Mouse (Mus musculus) adrenal gland, postnatal 36 days (tissue): ENCODE results near the gene Slc6a3. TPM values are rescaled to one million over a fixed set of nuclear protein-coding genes. Genes with fewer than 3 reads are reported as not detected.

Source experiments
- DNase-seq, 2 experiments: peaks; one replicate each; pipeline ENCODE4 v3.0.0; 2021; ENCODE audit warnings: mixed read lengths in 1 of 2
- long read RNA-seq, 2 experiments: library from polyadenylated mRNA; stranded (forward); transcript quantifications; one replicate each; pipeline ENCODE4 v2.0.0; 2021; ENCODE audit warnings: borderline sequencing depth in 2 of 2
- total RNA-seq, 2 experiments: library from RNA; stranded (reverse); gene quantifications; 2 replicates each; pipeline ENCODE4 v1.2.3; 2021

Gene Slc6a3
- not detected for total RNA-seq
- long read RNA-seq, experiment 1: 0 reads
- long read RNA-seq, experiment 2: 0 reads

GRCm38 (mm10) chr13:73536403-73536821 lies at the start of gene Slc6a3:
TSS of gene Slc6a3 (plus strand) at chr13:73536747.
- DNase-seq: peak; percentile 83 to 86

DNA sequence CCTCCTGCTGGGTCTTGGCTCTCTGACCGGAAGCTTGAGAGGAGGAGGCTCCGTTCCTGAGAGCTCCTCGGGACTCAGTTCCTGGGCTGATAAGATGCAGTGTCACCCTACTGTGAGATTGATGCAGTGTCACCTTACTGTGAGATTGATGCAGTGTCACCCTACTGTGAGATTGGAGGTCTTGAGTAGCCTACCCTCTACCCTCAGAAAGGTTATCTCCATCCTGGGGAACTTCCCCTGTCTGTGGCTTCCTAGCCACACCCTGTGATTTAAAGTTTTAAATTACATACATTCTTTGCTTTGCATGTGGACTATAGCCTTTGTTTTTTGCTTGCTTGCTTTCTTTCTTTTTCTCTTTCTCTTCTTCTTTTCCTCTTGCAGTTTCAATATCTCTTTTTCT lies 48.4 kb upstream of the Slc6a3 start:
- DNase-seq: no peak

- no peak for DNase-seq
Observed at GRCm38 (mm10) chr13:73488707-73489106, 47.8 kb upstream of the Slc6a3 start.

DNA sequence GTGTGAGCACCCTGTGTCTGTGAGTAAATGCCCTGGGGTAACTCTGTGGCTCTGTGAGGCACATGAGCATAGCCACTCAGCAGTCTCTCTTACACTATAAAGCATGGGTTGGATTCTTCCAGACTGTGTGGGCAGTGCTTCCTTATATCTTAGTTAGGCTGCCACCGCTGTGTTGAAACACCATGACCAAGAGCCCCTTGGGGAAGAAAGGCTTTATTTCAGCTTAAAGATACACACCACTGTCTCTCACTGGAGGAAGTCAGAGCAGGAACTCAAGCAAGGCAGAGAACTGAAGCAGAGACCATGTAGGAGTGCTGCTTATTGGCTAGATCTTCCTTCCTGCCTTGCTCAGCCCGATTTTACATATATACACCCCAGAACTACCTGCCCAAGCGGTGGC lies 46.6 kb upstream of the Slc6a3 start:
- no peak for DNase-seq

DNA sequence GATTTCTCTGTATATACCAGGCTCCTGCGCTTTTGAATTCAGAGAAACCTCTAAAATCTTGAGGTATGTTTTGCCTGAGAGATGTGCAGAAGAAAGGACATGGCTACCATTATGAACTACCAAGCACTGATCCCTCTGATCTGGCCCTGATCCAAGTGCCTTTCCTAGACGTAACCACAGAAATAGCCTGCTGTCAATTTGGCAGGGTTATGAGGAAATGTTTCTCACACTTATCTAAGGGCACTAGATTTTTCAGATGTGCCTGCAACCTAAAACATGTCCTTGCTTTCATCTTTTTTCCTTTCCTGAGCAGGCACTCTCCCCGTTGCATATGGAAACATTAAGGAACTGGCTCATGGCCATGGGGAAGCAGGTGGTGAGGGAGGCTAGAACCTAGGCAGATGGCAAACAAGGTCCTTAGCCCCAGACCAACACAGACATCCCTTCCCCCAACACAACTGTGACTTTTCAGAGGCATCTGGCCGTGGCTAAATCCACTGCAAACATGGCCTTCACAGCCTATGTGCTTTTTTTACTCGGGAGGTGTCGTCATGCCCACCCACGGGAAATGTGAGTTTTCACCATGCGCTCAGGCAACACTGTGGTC lies 45.9 kb upstream of the Slc6a3 start:
- no peak for DNase-seq

GRCm38 (mm10) chr13:73493183-73493582 lies 43.4 kb upstream of the Slc6a3 start:
- DNase-seq: no peak

DNA sequence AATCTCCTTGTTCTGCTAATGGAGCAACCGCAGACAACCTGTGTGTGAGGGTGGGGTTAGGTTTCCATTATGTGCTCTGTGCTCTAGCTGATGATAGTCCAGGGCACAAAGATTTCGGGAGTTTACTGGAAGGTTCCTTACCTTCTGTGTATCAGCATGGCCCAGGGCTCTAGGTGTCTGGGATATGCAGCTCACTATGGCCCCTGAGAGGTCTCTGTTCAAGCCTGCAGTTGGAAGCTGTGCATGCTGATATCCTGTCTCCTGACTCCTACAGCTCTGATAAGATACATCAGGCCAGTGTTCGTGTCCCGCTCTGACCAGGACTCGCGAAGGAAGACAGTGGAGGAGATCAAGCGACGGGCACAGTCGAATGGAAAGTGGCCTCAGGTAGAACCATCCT lies 42.0 kb upstream of the Slc6a3 start:
- DNase-seq: no peak

DNA sequence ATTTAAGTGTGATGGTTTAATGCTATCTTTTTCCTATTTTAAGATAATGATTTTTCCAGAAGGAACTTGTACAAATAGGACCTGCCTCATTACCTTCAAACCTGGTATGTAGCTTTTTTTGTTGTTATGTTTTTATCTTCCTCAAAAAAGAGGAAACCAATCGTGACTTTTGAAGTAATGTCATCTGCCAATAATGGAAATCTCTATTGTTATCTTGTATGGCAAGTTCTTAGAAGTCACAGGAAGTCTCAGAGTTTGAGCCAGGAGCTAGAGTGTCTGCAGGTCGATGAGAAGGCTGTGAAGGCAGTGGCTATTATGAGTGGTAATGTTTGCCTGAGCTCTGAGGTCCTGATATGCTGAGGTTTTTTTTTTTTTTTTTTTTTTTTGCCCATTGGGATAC lies 40.4 kb upstream of the Slc6a3 start:
- no peak for DNase-seq

DNA sequence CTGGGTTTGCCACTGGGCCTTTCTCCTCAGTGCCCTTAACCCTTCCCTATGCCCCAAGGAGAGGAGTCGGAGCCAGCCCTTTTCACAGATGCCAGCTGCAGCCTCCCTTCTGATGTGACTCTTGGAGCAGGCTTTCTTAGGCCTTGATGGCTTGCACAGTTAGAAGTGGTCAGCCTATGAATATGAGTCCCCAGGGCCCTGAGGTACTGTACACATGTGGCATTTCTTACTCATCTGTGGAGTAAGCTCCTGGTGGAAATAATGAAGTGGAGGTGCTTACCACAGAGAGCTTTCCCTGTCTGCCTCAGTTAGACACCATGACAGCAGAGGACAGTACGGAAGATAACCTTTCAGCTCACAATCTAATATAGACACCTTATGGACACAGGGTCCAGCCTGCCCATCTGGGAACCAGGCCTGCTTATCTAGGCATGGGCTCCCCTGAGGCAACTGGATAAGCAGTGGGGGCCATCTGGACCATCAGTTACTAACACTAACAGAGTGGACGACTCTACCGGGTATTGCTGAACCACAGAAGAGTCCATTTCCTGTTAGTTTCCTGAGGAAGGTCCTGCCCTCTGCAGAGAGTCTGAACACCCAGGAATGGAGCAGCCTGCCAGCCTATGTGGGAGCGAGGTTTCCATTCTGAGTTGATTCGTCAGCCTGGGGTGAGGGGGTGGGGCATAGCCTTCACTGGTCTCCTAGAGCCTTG lies 36.5 kb upstream of the Slc6a3 start:
- DNase-seq: peak in 1 of 2 experiments; percentile 54

GRCm38 (mm10) chr13:73502719-73503118 lies 33.8 kb upstream of the Slc6a3 start:
- peak in 1 of 2 experiments; percentile 44 for DNase-seq

- peak; percentile 81 to 85 for DNase-seq
Observed at GRCm38 (mm10) chr13:73505686-73506467, 30.7 kb upstream of the Slc6a3 start.

GRCm38 (mm10) chr13:73508817-73509550 lies 27.6 kb upstream of the Slc6a3 start:
- DNase-seq: peak in 1 of 2 experiments; percentile 22

- DNase-seq: no peak
Observed at GRCm38 (mm10) chr13:73509869-73510268, 26.7 kb upstream of the Slc6a3 start.

- DNase-seq: peak; percentile 74 to 76
Observed at GRCm38 (mm10) chr13:73512776-73513673, 23.5 kb upstream of the Slc6a3 start.

GRCm38 (mm10) chr13:73516886-73517285 lies 19.7 kb upstream of the Slc6a3 start:
- no peak for DNase-seq

DNA sequence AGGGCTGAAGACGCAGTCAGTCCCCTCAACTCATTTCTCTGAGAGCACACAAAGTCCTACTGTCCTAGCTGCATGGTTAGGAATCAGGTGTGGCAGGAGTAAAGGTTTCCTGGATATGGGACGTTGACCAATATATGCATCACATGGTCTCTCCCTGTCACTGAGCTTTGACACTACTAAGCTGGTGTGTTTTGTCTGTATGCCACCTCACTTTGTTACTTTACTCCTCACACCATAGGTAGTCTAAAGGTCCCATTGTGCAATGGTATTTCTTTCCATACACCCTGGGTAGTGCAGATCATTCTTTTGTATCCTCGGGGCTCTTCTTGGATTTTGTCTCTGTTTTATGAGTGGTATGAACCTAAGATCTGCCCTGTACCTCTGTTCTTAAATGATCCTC lies 2.8 kb upstream of the Slc6a3 start:
- DNase-seq: no peak

GRCm38 (mm10) chr13:73535287-73535686 lies 1.3 kb upstream of the Slc6a3 start:
- no peak for DNase-seq

- DNase-seq: no peak
Observed at GRCm38 (mm10) chr13:73536824-73537223, 277 bp downstream of the Slc6a3 start.

GRCm38 (mm10) chr13:73564201-73564600 lies 27.7 kb downstream of the Slc6a3 start:
- DNase-seq: no peak

GRCm38 (mm10) chr13:73575051-73575450 lies 38.5 kb downstream of the Slc6a3 start:
- DNase-seq: peak in 1 of 2 experiments; percentile 1

GRCm38 (mm10) chr13:73577277-73577676 lies 40.7 kb downstream of the Slc6a3 start:
- no peak for DNase-seq
